14 mouse cellular contexts compared by ENCODE assay signal in genomic region chr10:44368596-44368995, GRCm38 (mm10).
"Had no signal": no experiment of that assay in that cellular context is flagged by ENCODE, and none has a peak within 500 bp of the region (broad histone marks: within the 10 kb centered on the region; RNA-seq: fewer than 3 reads in every experiment).

No protein-coding gene starts in this region.

- H3K27ac ChIP-seq: limb, embryonic 12.5 days; liver, embryonic 13.5 days; macrophage; midbrain, embryonic 12.5 days; stomach, embryonic 15.5 days had no signal

- ATAC-seq: liver, postnatal 0 days; midbrain, embryonic 16.5 days had no signal

- H3K9ac ChIP-seq: limb, embryonic 12.5 days; liver, embryonic 13.5 days; liver, postnatal 0 days; midbrain, embryonic 12.5 days; stomach, embryonic 15.5 days had no signal

- H3K4me1 ChIP-seq: midbrain, embryonic 12.5 days; stomach, embryonic 15.5 days had no signal

- H3K27me3 ChIP-seq: limb, embryonic 12.5 days; liver, embryonic 13.5 days; megakaryocyte, embryonic 14.5 days; midbrain, embryonic 12.5 days; stomach, embryonic 15.5 days had no signal

- H3K4me3 ChIP-seq: limb, embryonic 12.5 days; liver, embryonic 13.5 days; megakaryocyte, embryonic 14.5 days; midbrain, embryonic 12.5 days; stomach, embryonic 15.5 days had no signal

- DNase-seq: kidney, adult 11 months; kidney, postnatal 10 days; kidney, postnatal 4 days; liver; liver, embryonic 13.5 days; liver, postnatal 0 days; lung, postnatal 10 days; right cerebral cortex, postnatal 14 days had no signal

- H3K9me3 ChIP-seq: limb, embryonic 12.5 days; liver, embryonic 13.5 days; megakaryocyte, embryonic 14.5 days; midbrain, embryonic 12.5 days; stomach, embryonic 15.5 days had no signal

- H3K36me3 ChIP-seq: liver, embryonic 13.5 days; midbrain, embryonic 12.5 days; stomach, embryonic 15.5 days had no signal

- H3K4me2 ChIP-seq: limb, embryonic 12.5 days; liver, embryonic 13.5 days; midbrain, embryonic 12.5 days; stomach, embryonic 15.5 days had no signal
